Mouse (Mus musculus): Measurements from ENCODE around the gene Mxd1. TPM values are rescaled to one million over a fixed set of nuclear protein-coding genes. Genes with fewer than 3 reads are reported as not detected.

Mxd1 gene
- polyA plus RNA-seq, 1 experiment from 2014 or later, result 13.5 TPM

DNA sequence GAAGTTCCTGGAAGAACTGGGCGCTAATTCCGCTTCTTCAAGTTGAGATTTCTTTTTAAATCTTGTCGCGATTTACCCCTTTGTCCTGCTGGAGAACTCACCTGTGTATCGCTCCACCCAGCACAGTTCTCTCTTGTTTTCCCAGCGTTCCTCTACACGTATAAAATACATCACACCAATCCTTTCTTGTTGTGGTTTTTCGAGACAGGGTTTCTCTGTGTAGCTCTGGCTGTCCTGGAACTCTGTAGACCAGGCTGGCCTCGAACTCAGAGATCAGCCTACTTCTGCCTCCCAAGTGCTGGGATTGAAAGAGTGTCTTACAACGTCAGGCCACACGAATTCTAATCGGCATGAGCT lies 15.7 kb upstream of the Mxd1 start:
- no peaks in the 10 kb centered on the region for H3K9me3 ChIP-seq (replicated peaks; ENCODE audit: control insufficient read depth, low read length)
- DNase-seq (ENCODE audit: low spot score) (no peak), ATAC-seq (replicated peaks; ENCODE audit: insufficient number of reproducible peaks, low FRiP score, low TSS enrichment, low read depth) (no peak)
- H3K27me3 ChIP-seq (ENCODE audit: control insufficient read depth, insufficient read depth, low read length), result no peaks in the 10 kb centered on the region
- peak overlapping the region; percentile 73 for H3K4me3 ChIP-seq (ENCODE audit: low read depth, low read length)
- H3K4me2 ChIP-seq (ENCODE audit: low read depth, low read length), result peak overlapping the region; percentile 48
- peak overlapping the region; percentile 74 for H3K9ac ChIP-seq (replicated peaks; ENCODE audit: low read length)
- H3K36me3 ChIP-seq (replicated peaks; ENCODE audit: control insufficient read depth, insufficient read depth, low read depth, low read length), result peaks cover 4% of the 10 kb centered on the region
- no peak overlapping the region for H3K27ac ChIP-seq (replicated peaks; ENCODE audit: low read depth, low read length)
- no peaks in the 10 kb centered on the region for H3K4me1 ChIP-seq (ENCODE audit: control insufficient read depth, insufficient read depth, low read length)
- 37% methylated on average over 12 of the region's 12 CpGs for WGBS

DNA sequence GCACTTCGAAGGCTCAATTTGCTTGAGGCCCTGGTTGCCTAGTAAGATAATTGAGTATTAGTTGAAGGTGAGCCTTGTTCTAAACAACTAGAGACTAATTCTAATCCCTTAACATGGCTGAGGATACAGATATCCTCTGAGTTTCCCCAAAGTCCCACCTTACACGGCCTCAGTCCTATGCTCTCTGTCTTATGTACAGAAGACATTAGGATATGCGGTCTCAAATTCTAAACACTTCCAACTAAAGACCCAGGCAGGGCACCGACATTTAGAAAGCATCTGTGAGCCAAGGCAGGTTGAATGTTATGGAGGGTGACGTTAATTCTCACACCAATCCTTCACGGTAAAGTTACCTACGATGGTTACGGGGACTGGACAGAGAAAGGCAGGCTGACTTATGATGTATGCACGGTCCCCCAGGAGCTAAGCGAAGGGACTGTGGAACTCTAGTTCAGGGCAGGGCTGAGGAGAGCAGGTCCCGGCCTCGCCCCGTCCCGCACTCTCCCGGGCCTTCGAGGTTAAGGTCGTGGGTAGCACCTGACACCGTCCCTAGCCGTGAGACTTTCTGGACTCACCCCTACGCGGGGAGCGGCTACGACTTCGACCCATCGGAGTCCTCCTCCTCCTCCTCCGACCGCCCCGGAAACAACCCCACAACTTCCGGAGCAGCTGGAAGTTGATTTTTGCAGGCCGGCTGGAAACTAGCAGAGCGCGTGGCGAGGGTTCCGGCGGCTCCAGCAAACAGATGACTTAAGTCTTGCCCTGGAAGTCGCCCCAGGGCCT lies 15.1 kb upstream of the Mxd1 start, which contains the start of gene Snrnp27:
Gene Snrnp27, minus strand, starts transcription at position 651 of the 783 bp plus-strand sequence.
- peak; percentile 83 for ATAC-seq (replicated peaks; ENCODE audit: insufficient number of reproducible peaks, low FRiP score, low TSS enrichment, low read depth)
- 2% methylated on average over 36 of the region's 36 CpGs for WGBS
- H3K9me3 ChIP-seq (replicated peaks; ENCODE audit: control insufficient read depth, low read length), result no peaks in the 10 kb centered on the region
- H3K36me3 ChIP-seq (replicated peaks; ENCODE audit: control insufficient read depth, insufficient read depth, low read depth, low read length), result peaks cover 4% of the 10 kb centered on the region
- no peaks in the 10 kb centered on the region for H3K27me3 ChIP-seq (ENCODE audit: control insufficient read depth, insufficient read depth, low read length)
- H3K4me2 ChIP-seq (ENCODE audit: low read depth, low read length), result peak within 1 kb of the TSS; percentile 48
- DNase-seq (ENCODE audit: low spot score), result peak; percentile 92
- peak within 1 kb of the TSS; percentile 74 for H3K9ac ChIP-seq (replicated peaks; ENCODE audit: low read length)
- H3K27ac ChIP-seq (replicated peaks; ENCODE audit: low read depth, low read length), result no peak within 1 kb of the TSS
- H3K4me3 ChIP-seq (ENCODE audit: low read depth, low read length), result peak within 1 kb of the TSS; percentile 73
- H3K4me1 ChIP-seq (ENCODE audit: control insufficient read depth, insufficient read depth, low read length), result no peaks in the 10 kb centered on the region

DNA sequence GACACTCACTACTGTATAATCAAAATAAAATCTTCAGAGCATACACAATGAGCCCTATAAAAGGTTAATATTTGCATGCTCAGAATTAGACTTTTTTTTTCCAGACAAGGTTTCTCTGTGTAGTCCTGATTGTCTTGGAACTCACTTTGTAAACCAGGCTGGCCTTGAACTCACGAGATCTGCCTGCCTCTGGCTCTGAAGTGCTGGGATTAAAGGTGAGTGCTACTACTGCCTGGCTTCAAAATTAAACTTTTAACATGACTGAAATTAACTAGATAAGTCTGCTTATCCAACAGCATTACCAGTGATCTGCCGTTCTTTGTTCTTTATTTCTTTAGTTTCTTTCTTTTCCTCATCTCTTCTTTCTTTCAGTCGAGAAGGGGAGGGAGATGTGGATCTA lies 12.3 kb upstream of the Mxd1 start:
- Histone ChIP-seq H3K4me2 (ENCODE audit: low read depth, low read length) (no peak overlapping the region), H3K4me3 (ENCODE audit: low read depth, low read length) (no peak overlapping the region), H3K27me3 (ENCODE audit: control insufficient read depth, insufficient read depth, low read length) (no peaks in the 10 kb centered on the region), H3K9me3 (replicated peaks; ENCODE audit: control insufficient read depth, low read length) (no peaks in the 10 kb centered on the region), H3K4me1 (ENCODE audit: control insufficient read depth, insufficient read depth, low read length) (no peaks in the 10 kb centered on the region), H3K27ac (replicated peaks; ENCODE audit: low read depth, low read length) (no peak overlapping the region), H3K9ac (replicated peaks; ENCODE audit: low read length) (no peak overlapping the region), H3K36me3 (replicated peaks; ENCODE audit: control insufficient read depth, insufficient read depth, low read depth, low read length) (peaks cover 6% of the 10 kb centered on the region)
- 92% methylated on average over 3 of the region's 3 CpGs for WGBS
- no peak for ATAC-seq (replicated peaks; ENCODE audit: insufficient number of reproducible peaks, low FRiP score, low TSS enrichment, low read depth)
- no peak for DNase-seq (ENCODE audit: low spot score)

DNA sequence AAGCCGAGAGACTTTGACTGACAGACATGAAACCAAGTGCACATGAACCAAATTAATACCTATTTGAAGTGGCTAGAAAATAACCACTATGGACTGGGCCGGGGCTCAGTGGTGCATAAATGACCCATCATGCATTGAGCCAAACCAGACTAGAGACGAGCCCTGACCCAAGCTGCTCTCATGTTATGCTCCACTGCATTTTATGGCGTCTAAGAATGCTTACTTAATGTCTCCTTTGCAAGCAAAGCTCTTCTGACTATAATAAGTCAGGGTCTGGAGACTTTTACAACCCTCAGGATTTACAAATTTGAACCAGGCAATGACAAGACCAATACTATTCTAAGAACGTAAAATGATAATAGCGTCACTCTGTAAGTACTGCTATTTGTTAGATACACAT lies 9.4 kb upstream of the Mxd1 start:
- no peak for DNase-seq (ENCODE audit: low spot score)
- Histone ChIP-seq H3K36me3 (replicated peaks; ENCODE audit: control insufficient read depth, insufficient read depth, low read depth, low read length) (peaks cover 11% of the 10 kb centered on the region), H3K4me3 (ENCODE audit: low read depth, low read length) (no peak overlapping the region), H3K4me1 (ENCODE audit: control insufficient read depth, insufficient read depth, low read length) (no peaks in the 10 kb centered on the region), H3K9me3 (replicated peaks; ENCODE audit: control insufficient read depth, low read length) (no peaks in the 10 kb centered on the region), H3K27ac (replicated peaks; ENCODE audit: low read depth, low read length) (no peak overlapping the region), H3K27me3 (ENCODE audit: control insufficient read depth, insufficient read depth, low read length) (no peaks in the 10 kb centered on the region), H3K9ac (replicated peaks; ENCODE audit: low read length) (no peak overlapping the region), H3K4me2 (ENCODE audit: low read depth, low read length) (no peak overlapping the region)
- 91% methylated on average over 6 of the region's 6 CpGs for WGBS
- no peak for ATAC-seq (replicated peaks; ENCODE audit: insufficient number of reproducible peaks, low FRiP score, low TSS enrichment, low read depth)

DNA sequence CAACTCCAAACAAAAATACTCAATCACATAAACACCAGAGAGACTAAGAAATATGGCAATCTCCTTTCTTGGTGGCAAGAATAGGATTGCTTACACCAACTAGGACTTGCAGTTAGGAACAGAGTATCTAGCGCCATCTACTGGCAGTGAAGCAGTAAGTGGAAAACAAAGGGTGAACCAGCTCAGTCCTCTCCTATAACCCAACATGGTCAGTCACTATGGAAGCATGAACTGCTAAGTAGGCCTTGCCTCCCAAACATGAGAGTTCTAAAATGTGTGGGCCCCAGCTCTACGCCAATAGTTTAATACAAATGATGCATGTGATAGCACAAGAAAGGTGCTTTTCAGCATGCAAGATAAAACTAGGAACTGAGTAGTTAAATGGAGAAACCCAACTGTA lies 1.9 kb upstream of the Mxd1 start:
- no peak overlapping the region for H3K27ac ChIP-seq (replicated peaks; ENCODE audit: low read depth, low read length)
- ATAC-seq (replicated peaks; ENCODE audit: insufficient number of reproducible peaks, low FRiP score, low TSS enrichment, low read depth), result no peak
- H3K27me3 ChIP-seq (ENCODE audit: control insufficient read depth, insufficient read depth, low read length), result no peaks in the 10 kb centered on the region
- WGBS, result 16% methylated on average over 2 of the region's 2 CpGs
- no peak overlapping the region for H3K9ac ChIP-seq (replicated peaks; ENCODE audit: low read length)
- H3K4me2 ChIP-seq (ENCODE audit: low read depth, low read length), result no peak overlapping the region
- no peaks in the 10 kb centered on the region for H3K9me3 ChIP-seq (replicated peaks; ENCODE audit: control insufficient read depth, low read length)
- no peaks in the 10 kb centered on the region for H3K4me1 ChIP-seq (ENCODE audit: control insufficient read depth, insufficient read depth, low read length)
- no peak overlapping the region for H3K4me3 ChIP-seq (ENCODE audit: low read depth, low read length)
- DNase-seq (ENCODE audit: low spot score), result peak; percentile 88
- peaks cover 1% of the 10 kb centered on the region; the same call in 1 of the 2 replicates for H3K36me3 ChIP-seq (replicated peaks; ENCODE audit: control insufficient read depth, insufficient read depth, low read depth, low read length)

DNA sequence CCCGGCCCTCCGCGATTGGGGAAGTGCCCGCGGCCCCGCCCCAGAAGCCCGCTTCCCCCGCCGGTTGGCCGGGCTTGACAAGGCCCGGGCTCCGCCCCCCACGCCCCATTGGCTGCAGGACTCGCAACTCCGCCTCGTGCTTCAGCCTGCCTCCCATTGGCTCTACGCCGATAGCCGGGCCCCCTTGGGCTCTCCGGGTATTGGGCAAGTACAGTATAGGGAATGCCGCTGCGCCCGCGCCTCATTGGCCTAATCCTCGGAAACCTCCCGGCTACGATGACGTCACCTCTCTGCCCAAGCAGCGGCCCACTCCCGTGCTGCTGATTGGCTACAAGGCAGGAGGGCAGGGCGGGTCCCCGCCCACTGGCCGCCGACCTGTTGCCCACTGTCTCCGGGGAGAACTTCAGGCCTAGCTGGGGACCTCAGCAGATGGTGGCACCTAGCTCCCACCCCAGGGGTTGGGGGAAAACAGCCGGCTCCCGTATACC lies 323 bp upstream of the Mxd1 start:
- H3K4me2 ChIP-seq (ENCODE audit: low read depth, low read length), result peak overlapping the region; percentile 65
- WGBS, result 1% methylated on average over 37 of the region's 37 CpGs
- peak overlapping the region; percentile 41; the same call in 1 of the 2 replicates for H3K27ac ChIP-seq (replicated peaks; ENCODE audit: low read depth, low read length)
- H3K9me3 ChIP-seq (replicated peaks; ENCODE audit: control insufficient read depth, low read length), result no peaks in the 10 kb centered on the region
- DNase-seq (ENCODE audit: low spot score) (peak; percentile 100), ATAC-seq (replicated peaks; ENCODE audit: insufficient number of reproducible peaks, low FRiP score, low TSS enrichment, low read depth) (peak; percentile 100)
- H3K36me3 ChIP-seq (replicated peaks; ENCODE audit: control insufficient read depth, insufficient read depth, low read depth, low read length), result no peaks in the 10 kb centered on the region; the same call in 1 of the 2 replicates
- H3K4me1 ChIP-seq (ENCODE audit: control insufficient read depth, insufficient read depth, low read length), result no peaks in the 10 kb centered on the region
- peak overlapping the region; percentile 95 for H3K4me3 ChIP-seq (ENCODE audit: low read depth, low read length)
- peak overlapping the region; percentile 51 for H3K9ac ChIP-seq (replicated peaks; ENCODE audit: low read length)
- H3K27me3 ChIP-seq (ENCODE audit: control insufficient read depth, insufficient read depth, low read length), result no peaks in the 10 kb centered on the region

DNA sequence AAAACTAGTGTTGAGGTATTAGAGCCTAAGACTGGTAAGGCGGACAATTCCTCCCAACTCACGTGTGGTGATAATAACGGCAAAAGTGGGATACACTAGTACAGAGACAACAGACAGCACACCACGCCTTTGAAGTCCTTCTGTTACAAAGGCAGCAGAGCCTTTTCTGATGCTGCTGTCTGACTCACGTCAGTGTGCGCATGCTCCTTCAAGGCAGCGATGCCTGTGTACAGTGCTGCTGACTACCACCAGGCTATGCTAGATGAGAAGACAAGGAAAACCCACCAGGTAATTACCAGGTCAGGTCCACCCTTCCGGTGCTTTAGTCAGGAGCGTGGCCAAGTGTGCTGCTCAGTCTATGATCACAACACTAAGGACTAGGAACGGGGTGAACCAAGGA lies 1.9 kb downstream of the Mxd1 start:
- H3K27ac ChIP-seq (replicated peaks; ENCODE audit: low read depth, low read length), result no peak overlapping the region
- no peak overlapping the region for H3K4me3 ChIP-seq (ENCODE audit: low read depth, low read length)
- no peaks in the 10 kb centered on the region for H3K27me3 ChIP-seq (ENCODE audit: control insufficient read depth, insufficient read depth, low read length)
- H3K9me3 ChIP-seq (replicated peaks; ENCODE audit: control insufficient read depth, low read length), result no peaks in the 10 kb centered on the region
- no peaks in the 10 kb centered on the region for H3K4me1 ChIP-seq (ENCODE audit: control insufficient read depth, insufficient read depth, low read length)
- DNase-seq (ENCODE audit: low spot score) (no peak), ATAC-seq (replicated peaks; ENCODE audit: insufficient number of reproducible peaks, low FRiP score, low TSS enrichment, low read depth) (no peak)
- no peak overlapping the region for H3K9ac ChIP-seq (replicated peaks; ENCODE audit: low read length)
- H3K4me2 ChIP-seq (ENCODE audit: low read depth, low read length), result no peak overlapping the region
- H3K36me3 ChIP-seq (replicated peaks; ENCODE audit: control insufficient read depth, insufficient read depth, low read depth, low read length), result no peaks in the 10 kb centered on the region
- WGBS, result 89% methylated on average over 10 of the region's 10 CpGs

DNA sequence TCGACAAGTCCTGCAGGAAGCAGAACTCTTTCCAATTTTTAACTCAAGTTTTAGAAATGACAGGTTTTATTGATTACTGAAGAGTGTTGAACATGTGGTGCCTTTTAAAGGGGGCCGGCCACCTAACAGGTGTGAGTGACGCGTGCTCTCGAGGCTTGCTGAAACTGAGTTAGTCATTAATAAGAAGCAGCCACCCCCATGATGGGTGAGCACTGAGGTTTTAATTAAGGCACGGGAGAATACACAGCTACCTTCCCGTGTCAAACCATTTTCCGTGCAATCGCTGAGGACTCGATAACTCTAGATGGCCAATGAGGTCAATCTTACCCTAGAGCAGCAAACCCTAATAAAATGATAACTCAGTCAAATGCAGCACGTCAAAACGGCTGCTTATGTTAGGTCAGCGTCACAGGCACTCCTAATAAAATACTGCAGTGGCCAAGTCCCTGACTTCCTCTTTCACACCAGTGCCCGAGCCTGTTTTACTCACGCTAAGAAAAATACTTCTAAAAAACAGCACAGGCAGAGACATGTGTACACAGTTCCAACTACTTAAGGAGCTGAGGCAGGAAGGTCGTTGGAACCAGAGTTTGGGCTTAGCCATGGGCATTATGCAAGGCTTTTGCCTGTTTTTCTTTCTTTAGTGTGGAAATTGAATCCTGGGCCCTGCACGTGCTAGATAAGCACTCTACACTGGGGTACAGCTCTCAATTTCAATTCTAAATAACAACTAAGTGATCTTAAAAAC lies 3.2 kb downstream of the Mxd1 start:
- H3K36me3 ChIP-seq (replicated peaks; ENCODE audit: control insufficient read depth, insufficient read depth, low read depth, low read length), result no peaks in the 10 kb centered on the region
- no peak overlapping the region for H3K4me3 ChIP-seq (ENCODE audit: low read depth, low read length)
- H3K27me3 ChIP-seq (ENCODE audit: control insufficient read depth, insufficient read depth, low read length), result no peaks in the 10 kb centered on the region
- no peak overlapping the region for H3K9ac ChIP-seq (replicated peaks; ENCODE audit: low read length)
- H3K9me3 ChIP-seq (replicated peaks; ENCODE audit: control insufficient read depth, low read length), result no peaks in the 10 kb centered on the region
- no peaks in the 10 kb centered on the region for H3K4me1 ChIP-seq (ENCODE audit: control insufficient read depth, insufficient read depth, low read length)
- ATAC-seq (replicated peaks; ENCODE audit: insufficient number of reproducible peaks, low FRiP score, low TSS enrichment, low read depth) (no peak), DNase-seq (ENCODE audit: low spot score) (no peak)
- no peak overlapping the region for H3K4me2 ChIP-seq (ENCODE audit: low read depth, low read length)
- no peak overlapping the region for H3K27ac ChIP-seq (replicated peaks; ENCODE audit: low read depth, low read length)
- 82% methylated on average over 17 of the region's 17 CpGs for WGBS
